Mouse (Mus musculus) ES-E14 (cell line): ENCODE measurements at regions not wholly inside any gene's neighbourhood (a gene's known extent, or its start where the extent isn't known, plus 50 kb on each side); places are given as distances from the start of the nearest gene placed in this dataset.
A peak's percentile ranks its signal among the peaks of the same experiment; 100 is the strongest.

ENCODE experiments used
- DNase-seq: peaks from one replicate; pipeline ENCODE4 v3.0.0-alpha.2; 2013; ENCODE audit warnings: low read depth, low spot score
- H3K27ac ChIP-seq: 2 replicates; pipeline ENCODE4 v1.5.1; 2012; ENCODE audit warnings: low read depth, mild to moderate bottlenecking, low read length, moderate library complexity, mixed read lengths; ENCODE audit not compliant: poor library complexity, insufficient read depth, severe bottlenecking
- H3K36me3 ChIP-seq: 2 replicates; pipeline ENCODE4 v1.6.1; 2012; ENCODE audit warnings: mild to moderate bottlenecking, low read length, moderate library complexity, mixed read lengths; ENCODE audit not compliant: control insufficient read depth, poor library complexity, insufficient read depth, severe bottlenecking
- H3K4me1 ChIP-seq, 2 experiments: fragments of 150-350 bp in 1 of 2; sonication (generic) in 1 of 2; 2 replicates each; pipeline ENCODE4 v1.6.1; 2012; ENCODE audit warnings: low read length in 2 of 2, mild to moderate bottlenecking in 1 of 2, mixed read lengths in 1 of 2; ENCODE audit not compliant: control insufficient read depth in 2 of 2, insufficient read depth in 2 of 2, poor library complexity in 1 of 2
- H3K4me3 ChIP-seq, 2 experiments: fragments of 150-350 bp in 1 of 2; sonication (generic) in 1 of 2; 2 replicates each; pipeline ENCODE4 v1.5.1; 2012; ENCODE audit warnings: low read length in 2 of 2, low read depth in 1 of 2, mild to moderate bottlenecking in 1 of 2, mixed read lengths in 1 of 2; ENCODE audit not compliant: insufficient read depth in 1 of 2, poor library complexity in 1 of 2, severe bottlenecking in 1 of 2
- H3K9ac ChIP-seq: 2 replicates; pipeline ENCODE4 v1.6.1; 2012; ENCODE audit warnings: low read depth, mild to moderate bottlenecking, low read length, mixed read lengths; ENCODE audit not compliant: poor library complexity, insufficient read depth, severe bottlenecking
- H3K9me3 ChIP-seq: fragments of 150-350 bp; sonication (generic); 2 replicates; pipeline ENCODE4 v1.6.1; 2012; ENCODE audit warnings: low read depth, mild to moderate bottlenecking, low read length; ENCODE audit not compliant: control insufficient read depth, insufficient read depth
- CHD2 ChIP-seq: IDR thresholded peaks from 2 replicates; pipeline ENCODE4 v1.6.1; 2014; ENCODE audit warnings: mild to moderate bottlenecking, low read depth, low read length, inconsistent platforms
- HCFC1 ChIP-seq: IDR thresholded peaks from 2 replicates; pipeline ENCODE4 v1.6.1; 2012; ENCODE audit warnings: low read length, inconsistent platforms, borderline replicate concordance; ENCODE audit not compliant: insufficient read depth
- MAFK ChIP-seq: IDR thresholded peaks from 2 replicates; pipeline ENCODE4 v1.6.1; 2014; ENCODE audit warnings: mild to moderate bottlenecking, low read depth, low read length, inconsistent platforms; ENCODE audit not compliant: insufficient read depth
- ZC3H11A ChIP-seq: IDR thresholded peaks from 2 replicates; pipeline ENCODE4 v1.6.1; 2012; ENCODE audit warnings: low read depth, mild to moderate bottlenecking, inconsistent platforms, low read length, borderline replicate concordance
- ZNF384 ChIP-seq: IDR thresholded peaks from 2 replicates; pipeline ENCODE4 v1.6.1; 2012; ENCODE audit warnings: low read depth, low read length, inconsistent platforms
- in situ Hi-C, 2 experiments: fragments of 600-800 bp; cut with MboI; formaldehyde crosslinking; loops; one replicate each; pipeline ENCODE4 v1.15.1; 2025; ENCODE audit warnings: low sequenced_read_pairs in 2 of 2, inconsistent platforms in 1 of 2; ENCODE audit not compliant: unreplicated experiment in 2 of 2

GRCm38 (mm10) chr13:31475845-31476244 is 80.1 kb upstream of the Foxq1 start:
- Histone ChIP-seq H3K4me3 (no peak overlapping the region), H3K36me3 (no peaks in the 10 kb centered on the region), H3K9ac (no peak overlapping the region), H3K9me3 (no peaks in the 10 kb centered on the region), H3K4me1 (0 out of 4 replicates have a peak, but pooled peaks cover 0 to 2% of the 10 kb centered on the region in 2 experiments), H3K27ac (no peak overlapping the region)
- no peak for TF ChIP-seq HCFC1
- TF ChIP-seq ZC3H11A: no peak
- TF ChIP-seq ZNF384: no peak
- TF ChIP-seq CHD2: no peak
- no peak for TF ChIP-seq MAFK
- DNase-seq: no peak
- in situ Hi-C loops: no loop called here

- H3K9me3 ChIP-seq: no peaks in the 10 kb centered on the region
- H3K36me3 ChIP-seq: no peaks in the 10 kb centered on the region
- H3K9ac ChIP-seq: no peak overlapping the region
- in situ Hi-C loops: no loop called here
- DNase-seq: peak; percentile 37
- H3K4me3 ChIP-seq: no peak overlapping the region
- 0 out of 4 replicates have a peak, but pooled peaks cover 0 to 2% of the 10 kb centered on the region in 2 experiments for H3K4me1 ChIP-seq
- no peak overlapping the region for H3K27ac ChIP-seq
- TF ChIP-seq MAFK (no peak), ZC3H11A (no peak), CHD2 (no peak), ZNF384 (no peak), HCFC1 (no peak)
These were observed 78.6 kb upstream of the Foxq1 start for GRCm38 (mm10) chr13:31477171-31477867.

GRCm38 (mm10) chr13:31481105-31481844 is 74.7 kb upstream of the Foxq1 start:
- H3K9me3 ChIP-seq: no peaks in the 10 kb centered on the region
- H3K4me1 ChIP-seq: no peaks in the 10 kb centered on the region
- in situ Hi-C loops: no loop called here
- no peak overlapping the region for H3K27ac ChIP-seq
- H3K9ac ChIP-seq: no peak overlapping the region
- H3K36me3 ChIP-seq: no peaks in the 10 kb centered on the region
- no peak for TF ChIP-seq ZNF384
- no peak for DNase-seq
- no peak overlapping the region for H3K4me3 ChIP-seq

GRCm38 (mm10) chr13:31486373-31486772 is 69.6 kb upstream of the Foxq1 start:
- Histone ChIP-seq H3K9ac (no peak overlapping the region), H3K9me3 (no peaks in the 10 kb centered on the region), H3K4me1 (no peaks in the 10 kb centered on the region), H3K36me3 (no peaks in the 10 kb centered on the region), H3K27ac (no peak overlapping the region), H3K4me3 (no peak overlapping the region)
- in situ Hi-C loops: no loop called here
- no peak for DNase-seq
- TF ChIP-seq MAFK (no peak), ZC3H11A (no peak), ZNF384 (no peak)
